Mouse (Mus musculus) thymus, postnatal 14 days (tissue): ENCODE data around the gene Adgrg2.

Experiments used
- DNase-seq: peaks from one replicate; pipeline ENCODE4 v3.0.0; 2021

Gene Adgrg2

GRCm38 (mm10) chrX:160502048-160503041 is 111.9 kb downstream of the Adgrg2 start, which contains the start of gene Phka2:
Gene Phka2, plus strand, starts transcription at chrX:160502166.
- DNase-seq = peak; percentile 89

- no peak for DNase-seq
Observed at GRCm38 (mm10) chrX:160509046-160509445, 118.6 kb downstream of the Adgrg2 start.

DNA sequence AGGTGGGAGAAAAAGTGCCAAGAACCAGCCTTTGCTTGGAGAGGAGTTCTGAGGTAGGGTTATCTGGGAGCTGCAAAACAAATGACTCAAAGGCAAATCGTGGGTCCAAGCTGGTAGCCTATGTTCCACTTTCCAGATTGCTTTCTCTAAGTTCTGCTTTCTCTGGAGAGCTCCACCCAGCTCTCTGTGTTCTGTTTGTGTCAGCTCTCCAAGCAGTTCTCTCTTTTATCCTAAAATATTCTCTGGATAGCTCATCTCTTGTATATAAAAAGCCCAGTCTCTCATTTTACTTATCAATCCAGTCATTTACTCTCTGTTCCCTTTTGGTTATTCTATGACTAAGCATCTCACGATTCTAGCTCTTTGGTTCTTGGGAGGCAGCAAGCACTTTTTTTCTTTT is 119.7 kb downstream of the Adgrg2 start:
- DNase-seq = no peak

DNA sequence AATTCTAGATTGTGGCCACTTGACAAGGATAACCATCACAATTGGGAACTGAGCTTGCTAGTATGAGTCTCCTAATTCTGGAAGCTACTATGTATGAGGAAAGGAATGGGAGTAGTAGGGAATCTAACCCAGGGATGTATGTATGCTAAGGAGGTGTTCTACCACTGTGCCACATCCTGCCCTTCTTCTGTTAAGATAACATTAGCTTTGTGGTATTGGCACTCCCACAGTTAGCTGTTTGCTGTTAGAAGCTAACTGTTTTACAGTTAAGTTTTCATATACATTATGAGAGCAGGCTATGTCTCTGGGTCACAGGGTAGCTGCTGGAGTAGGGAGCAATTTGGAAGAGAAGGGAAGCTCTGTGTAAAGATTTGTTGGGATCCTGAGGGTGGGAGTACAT is 125.5 kb downstream of the Adgrg2 start:
- no peak for DNase-seq

GRCm38 (mm10) chrX:160542772-160543171 is 152.3 kb downstream of the Adgrg2 start:
- no peak for DNase-seq
